Mouse (Mus musculus) embryonic facial prominence, embryonic 11.5 days (tissue): ENCODE results near the gene Ccr7. TPM values are rescaled to one million over a fixed set of nuclear protein-coding genes. Genes with fewer than 3 reads are reported as not detected.

Experiments
- ATAC-seq: fragments of 200-750 bp; cut with Nextera tagmentation; replicated peaks from 2 replicates; pipeline ENCODE4 v1.8.0; 2017; ENCODE audit warnings: low read depth; ENCODE audit not compliant: insufficient number of reproducible peaks, low FRiP score, low TSS enrichment
- DNase-seq: peaks from one replicate; pipeline ENCODE4 v3.0.0-alpha.2; 2015; ENCODE audit warnings: low spot score
- H3K27ac ChIP-seq: fragments of 300-500 bp; sonication (generic); replicated peaks from 2 replicates; pipeline ENCODE4 v1.5.1; 2014; ENCODE audit warnings: mild to moderate bottlenecking, low read depth, low read length, control low read depth
- H3K27me3 ChIP-seq: fragments of 300-500 bp; sonication (generic); 2 replicates; pipeline ENCODE4 v1.6.1; 2014; ENCODE audit warnings: mild to moderate bottlenecking, low read length, moderate library complexity, mixed read lengths; ENCODE audit not compliant: control insufficient read depth, insufficient read depth
- H3K36me3 ChIP-seq: fragments of 300-500 bp; sonication (generic); replicated peaks from 2 replicates; pipeline ENCODE4 v1.6.1; 2014; ENCODE audit warnings: low read depth, mild to moderate bottlenecking, low read length, moderate library complexity, mixed read lengths; ENCODE audit not compliant: control insufficient read depth, insufficient read depth
- H3K4me1 ChIP-seq: fragments of 300-500 bp; sonication (generic); 2 replicates; pipeline ENCODE4 v1.6.1; 2014; ENCODE audit warnings: low read length, mixed read lengths; ENCODE audit not compliant: control insufficient read depth, insufficient read depth
- H3K4me2 ChIP-seq: fragments of 300-500 bp; sonication (generic); 2 replicates; pipeline ENCODE4 v1.6.1; 2014; ENCODE audit warnings: low read depth, mild to moderate bottlenecking, control low read depth, low read length, moderate library complexity
- H3K4me3 ChIP-seq: fragments of 300-500 bp; sonication (generic); 2 replicates; pipeline ENCODE4 v1.5.1; 2014; ENCODE audit warnings: low read depth, low read length, control low read depth
- H3K9ac ChIP-seq: fragments of 300-500 bp; sonication (generic); replicated peaks from 2 replicates; pipeline ENCODE4 v1.6.1; 2014; ENCODE audit warnings: mild to moderate bottlenecking, control low read depth, low read length
- H3K9me3 ChIP-seq: fragments of 300-500 bp; sonication (generic); replicated peaks from 2 replicates; pipeline ENCODE4 v1.6.1; 2016; ENCODE audit warnings: mild to moderate bottlenecking, low read length, inconsistent platforms, mixed read lengths; ENCODE audit not compliant: control insufficient read depth
- WGBS: fragments of 180-500 bp; shearing (Covaris S2); extraction: QIAGEN DNeasy Blood & Tissue Kit; methylation state at CpG from one replicate; pipeline ENCODE4 v1.1.7; 2014; 5-methylcytosine and 5-hydroxymethylcytosine counted together
- polyA plus RNA-seq: library from polyadenylated mRNA; unstranded; fragments of >200 nt; fragmentation: Nextera tagmentation; extraction: Ambion mirVana; gene quantifications from 2 replicates; pipeline ENCODE4 v1.2.1, GENCODE M21; 2014

The Ccr7 gene
- polyA plus RNA-seq, 1 experiment from 2014 or later: 0.60 TPM

DNA sequence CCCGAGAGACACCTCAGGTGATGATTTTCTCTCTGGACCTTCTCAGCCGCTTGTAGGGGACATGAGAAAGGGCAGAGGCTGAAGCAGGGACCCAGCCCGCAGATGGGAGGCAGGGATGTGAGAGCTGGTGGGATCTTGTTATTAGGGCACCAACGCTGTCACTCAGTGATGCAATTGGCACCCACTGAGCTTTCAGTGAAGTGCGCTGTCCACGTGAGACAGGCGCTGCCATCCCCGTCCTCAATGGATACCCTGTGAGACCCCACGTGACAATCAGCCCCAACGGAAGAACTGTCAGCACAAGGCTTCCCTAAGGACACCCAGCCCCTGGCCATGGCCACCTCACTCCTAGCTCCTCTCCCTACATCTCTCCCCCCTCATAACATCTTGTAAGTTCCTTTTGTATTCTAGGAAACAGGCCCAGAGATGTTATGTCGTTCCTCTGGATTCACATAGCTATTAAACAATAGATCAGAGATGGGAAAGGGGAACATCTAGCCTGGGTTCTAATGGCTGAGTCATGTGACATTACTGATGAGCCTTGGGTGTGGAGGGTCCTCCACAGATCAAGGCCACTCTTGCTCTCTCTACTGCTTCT is 3.4 kb downstream of the Ccr7 start:
- Histone ChIP-seq H3K4me1 (peaks cover 16% of the 10 kb centered on the region), H3K27ac (no peak overlapping the region), H3K9me3 (no peaks in the 10 kb centered on the region), H3K4me2 (no peak overlapping the region), H3K9ac (no peak overlapping the region), H3K36me3 (no peaks in the 10 kb centered on the region), H3K4me3 (no peak overlapping the region), H3K27me3 (no peaks in the 10 kb centered on the region)
- DNase-seq: no peak
- ATAC-seq: no peak
- WGBS: 67% methylated on average over 11 of the region's 11 CpGs

DNA sequence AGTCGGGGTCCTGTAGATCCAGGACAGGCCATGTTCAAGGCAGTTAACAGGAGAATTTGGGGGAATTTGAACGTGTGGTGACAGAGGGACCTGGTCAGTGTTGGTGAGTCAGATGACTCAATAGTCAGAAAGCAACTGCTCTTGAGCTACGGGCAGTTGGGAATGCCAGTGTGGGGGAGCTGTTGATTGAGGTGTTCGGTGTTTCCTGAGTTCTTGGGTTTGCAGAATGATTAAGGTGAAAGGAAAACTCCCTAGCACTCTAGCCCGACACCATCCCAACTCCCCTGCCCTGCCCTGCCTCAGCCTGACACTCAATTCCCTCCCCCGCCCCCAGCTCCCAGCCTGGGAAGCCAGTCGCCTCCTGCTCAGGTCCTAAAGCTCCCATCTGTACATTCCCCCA is 4.0 kb downstream of the Ccr7 start:
- Histone ChIP-seq H3K4me2 (no peak overlapping the region), H3K9ac (no peak overlapping the region), H3K9me3 (no peaks in the 10 kb centered on the region), H3K27ac (no peak overlapping the region), H3K4me1 (peaks cover 16% of the 10 kb centered on the region), H3K27me3 (no peaks in the 10 kb centered on the region), H3K4me3 (no peak overlapping the region), H3K36me3 (no peaks in the 10 kb centered on the region)
- DNase-seq: no peak
- 61% methylated on average over 7 of the region's 7 CpGs for WGBS
- no peak for ATAC-seq

DNA sequence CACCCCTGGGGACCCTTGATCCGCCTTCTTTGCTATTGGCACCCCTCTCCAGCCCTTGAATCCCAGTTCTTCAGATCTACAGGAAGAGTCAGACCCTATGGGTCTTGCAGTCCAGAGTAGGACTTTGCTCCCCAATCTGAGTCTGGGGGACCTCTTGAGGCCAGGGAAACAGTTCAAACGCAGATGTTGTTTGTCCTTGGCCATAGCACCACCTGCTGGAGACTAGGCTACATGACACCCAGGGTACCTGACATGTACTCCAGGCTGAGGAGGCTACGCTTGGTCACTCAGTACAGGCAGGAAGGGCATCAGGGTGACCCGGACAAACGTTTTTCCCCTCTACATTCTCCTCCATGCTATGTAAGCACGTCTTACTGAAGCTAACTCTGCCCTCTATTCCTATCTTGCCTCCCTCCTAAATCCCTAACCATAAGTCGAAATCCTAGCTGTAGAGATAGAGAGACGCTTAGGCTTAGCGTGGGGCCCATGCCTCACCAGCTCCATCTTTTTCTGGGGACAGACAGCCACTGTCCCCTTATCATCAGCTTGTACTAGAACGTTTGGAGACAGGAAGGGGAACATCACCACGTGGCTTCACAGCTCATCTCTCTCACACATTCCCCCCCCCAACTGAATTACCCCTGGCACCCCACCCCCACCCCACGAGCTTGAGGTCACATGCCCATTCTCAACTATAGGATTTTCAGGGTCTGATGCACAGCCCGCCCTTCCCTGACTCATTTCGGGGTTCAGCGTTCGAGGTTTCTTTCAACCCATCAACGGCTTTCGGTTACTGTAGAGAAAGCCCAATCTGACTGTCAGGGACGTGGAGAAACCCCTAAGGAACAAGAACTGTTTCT is 4.7 kb downstream of the Ccr7 start:
- H3K27ac ChIP-seq: 0 out of 2 replicates have a peak overlapping the region, but pooled peaks have one; percentile 23
- H3K27me3 ChIP-seq: no peaks in the 10 kb centered on the region
- no peak overlapping the region for H3K9ac ChIP-seq
- peak; percentile 94 for DNase-seq
- no peak overlapping the region for H3K4me2 ChIP-seq
- no peak overlapping the region for H3K4me3 ChIP-seq
- H3K36me3 ChIP-seq: no peaks in the 10 kb centered on the region
- peak; percentile 46; the same call in 1 of the 2 replicates for ATAC-seq
- H3K4me1 ChIP-seq: peaks cover 16% of the 10 kb centered on the region
- WGBS: 47% methylated on average over 19 of the region's 19 CpGs
- no peaks in the 10 kb centered on the region for H3K9me3 ChIP-seq

- WGBS: 14% methylated on average over 16 of the region's 16 CpGs
- Histone ChIP-seq H3K27ac (peak overlapping the region; percentile 97), H3K4me3 (no peak overlapping the region), H3K9ac (no peak overlapping the region; the same call in none of the 2 replicates), H3K27me3 (no peaks in the 10 kb centered on the region), H3K4me2 (0 out of 2 replicates have a peak overlapping the region, but pooled peaks have one; percentile 11), H3K36me3 (no peaks in the 10 kb centered on the region), H3K9me3 (no peaks in the 10 kb centered on the region), H3K4me1 (peaks cover 16% of the 10 kb centered on the region)
- DNase-seq (peak; percentile 62), ATAC-seq (no peak; the same call in 1 of the 2 replicates)
Measured at GRCm38 (mm10) chr11:99148896-99149703, 5.8 kb downstream of the Ccr7 start.

- Histone ChIP-seq H3K9me3 (no peaks in the 10 kb centered on the region), H3K27me3 (no peaks in the 10 kb centered on the region), H3K9ac (no peak overlapping the region; the same call in 1 of the 2 replicates), H3K4me1 (peaks cover 16% of the 10 kb centered on the region), H3K4me2 (0 out of 2 replicates have a peak overlapping the region, but pooled peaks have one; percentile 11), H3K36me3 (no peaks in the 10 kb centered on the region), H3K27ac (peak overlapping the region; percentile 97), H3K4me3 (no peak overlapping the region)
- ATAC-seq: no peak
- WGBS: 55% methylated on average over 8 of the region's 8 CpGs
- no peak for DNase-seq
Measured at GRCm38 (mm10) chr11:99148400-99148799, 6.5 kb downstream of the Ccr7 start.

DNA sequence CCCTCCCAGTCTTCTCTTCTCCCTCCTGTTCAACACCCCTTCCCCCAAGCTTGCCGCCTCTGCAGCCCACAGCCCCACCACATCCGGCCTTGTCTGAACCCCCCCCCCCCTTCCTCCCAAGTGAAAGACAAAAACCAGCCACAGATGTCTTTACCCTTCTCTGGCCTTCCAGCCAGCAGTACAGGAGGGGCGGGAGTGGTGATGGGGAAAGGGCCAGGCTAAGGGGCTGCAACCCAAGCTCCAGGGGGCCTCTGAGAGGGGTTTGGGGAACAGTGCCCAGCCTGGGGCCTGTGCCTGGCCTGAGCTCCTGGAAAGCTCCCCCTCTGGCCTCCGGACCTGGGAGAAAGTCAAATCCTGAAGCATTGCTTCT is 7.0 kb downstream of the Ccr7 start:
- Histone ChIP-seq H3K4me1 (peaks cover 16% of the 10 kb centered on the region), H3K27me3 (no peaks in the 10 kb centered on the region), H3K36me3 (no peaks in the 10 kb centered on the region), H3K9me3 (no peaks in the 10 kb centered on the region), H3K27ac (peak overlapping the region; percentile 97), H3K4me2 (no peak overlapping the region; the same call in 1 of the 2 replicates), H3K9ac (peak overlapping the region; percentile 43; the same call in 1 of the 2 replicates), H3K4me3 (no peak overlapping the region)
- ATAC-seq: peak; percentile 70
- peak; percentile 85 for DNase-seq
- WGBS: 9% methylated on average over 4 of the region's 4 CpGs

- peak overlapping the region; percentile 43; the same call in 1 of the 2 replicates for H3K9ac ChIP-seq
- DNase-seq: peak; percentile 74
- WGBS: 32% methylated on average over 17 of the region's 17 CpGs
- peak overlapping the region; percentile 97 for H3K27ac ChIP-seq
- no peaks in the 10 kb centered on the region for H3K9me3 ChIP-seq
- 0 out of 2 replicates have a peak, but pooled peaks have one; percentile 5 for ATAC-seq
- no peak overlapping the region for H3K4me3 ChIP-seq
- peak overlapping the region; percentile 7 for H3K4me2 ChIP-seq
- no peaks in the 10 kb centered on the region for H3K27me3 ChIP-seq
- peaks cover 16% of the 10 kb centered on the region for H3K4me1 ChIP-seq
- H3K36me3 ChIP-seq: no peaks in the 10 kb centered on the region
Measured at GRCm38 (mm10) chr11:99147041-99147919, 7.6 kb downstream of the Ccr7 start.
